Comparison of ENCODE assay signal across 8 mouse cellular contexts in the genomic region with DNA sequence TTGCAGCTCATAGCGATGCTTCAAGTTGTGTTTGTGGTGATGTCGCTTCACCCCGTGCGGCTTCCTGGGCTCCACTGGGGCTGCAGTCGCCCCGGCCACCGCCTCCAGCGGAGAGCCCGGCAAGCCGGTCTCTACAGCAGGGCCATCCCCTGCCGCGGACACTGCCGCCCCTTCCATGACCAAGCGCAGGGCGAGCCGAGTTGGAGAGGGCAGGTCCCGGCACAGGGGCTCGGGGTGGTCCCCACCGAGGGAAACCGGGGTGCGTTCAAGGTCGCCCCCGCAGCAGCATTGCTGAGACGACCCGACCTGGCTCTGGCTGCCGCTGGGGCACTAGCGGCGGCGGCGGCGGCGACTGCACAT. TPM values are rescaled to one million over a fixed set of nuclear protein-coding genes. Genes with fewer than 3 reads are reported as not detected.
A peak's percentile ranks its signal among the peaks of the same experiment; 100 is the strongest.
DNase-seq lines count a peak whose midpoint lies in the region; ATAC-seq and TF ChIP-seq lines count a peak whose summit lies in the region.

No protein-coding gene starts in this region.

- peak overlapping the region; percentile 85 for H3K4me2 ChIP-seq in heart, embryonic 15.5 days
- peak overlapping the region; percentile 92 for H3K4me2 ChIP-seq in midbrain, embryonic 11.5 days

- no peak for TF ChIP-seq POLR2A in MEL (IDR thresholded peaks at IDR 0.05; ENCODE audit: control insufficient read depth in 1 of 2, insufficient read depth in 1 of 2, low read depth in 1 of 2, low read length in 2 of 2, poor library complexity in 1 of 2)

- no peak for TF ChIP-seq CTCF in MEL (IDR thresholded peaks at IDR 0.05 in 2 of 3, conservative IDR thresholded peaks at IDR 0.05 in 1 of 3; ENCODE audit: control insufficient read depth in 1 of 3, insufficient read depth in 1 of 3, low read depth in 2 of 3, low read length in 3 of 3, poor library complexity in 1 of 3, severe bottlenecking in 1 of 3)

- WGBS in heart, embryonic 15.5 days: under 1% methylated on average over 31 of the region's 32 CpGs
- WGBS in hindbrain, embryonic 10.5 days: under 1% methylated on average over 32 of the region's 32 CpGs
- WGBS in midbrain, embryonic 11.5 days: under 1% methylated on average over 32 of the region's 32 CpGs

- H3K27me3 ChIP-seq in heart, embryonic 15.5 days: no peaks in the 10 kb centered on the region
- H3K27me3 ChIP-seq in MEL (ENCODE audit: control insufficient read depth in 1 of 2, insufficient read depth in 2 of 2, low read length in 2 of 2): peaks cover 0 to 4% of the 10 kb centered on the region in 2 experiments; a peak in 2 of 4 replicates
- H3K27me3 ChIP-seq in hindbrain, embryonic 10.5 days (ENCODE audit: insufficient read depth, poor library complexity, severe bottlenecking): no peaks in the 10 kb centered on the region
- H3K27me3 ChIP-seq in midbrain, embryonic 11.5 days (ENCODE audit: control insufficient read depth, insufficient read depth, low read length): no peaks in the 10 kb centered on the region

- no peak for DNase-seq in heart, adult 11 months
- no peak for DNase-seq in MEL (ENCODE audit: low read depth, low spot score)
- DNase-seq in hindbrain, embryonic 10.5 days (ENCODE audit: low spot score): no peak
- DNase-seq in midbrain, embryonic 11.5 days (ENCODE audit: low spot score, missing footprints): no peak
- DNase-seq in layer of hippocampus, postnatal 10 days (ENCODE audit: low spot score in 2 of 2): no peak
- DNase-seq in embryo, embryonic 9.5 days (ENCODE audit: extremely low spot score): no peak
- DNase-seq in urinary bladder, postnatal 36 days (ENCODE audit: low spot score in 2 of 2): no peak

- H3K9me3 ChIP-seq in heart, embryonic 15.5 days (replicated peaks): no peaks in the 10 kb centered on the region
- no peaks in the 10 kb centered on the region for H3K9me3 ChIP-seq in MEL (replicated peaks; ENCODE audit: insufficient read depth, low read length)
- H3K9me3 ChIP-seq in hindbrain, embryonic 10.5 days: no peaks in the 10 kb centered on the region
- no peaks in the 10 kb centered on the region for H3K9me3 ChIP-seq in midbrain, embryonic 11.5 days (ENCODE audit: control insufficient read depth, low read length)

- H3K36me3 ChIP-seq in heart, embryonic 15.5 days: no peaks in the 10 kb centered on the region
- peaks cover 0 to 7% of the 10 kb centered on the region in 2 experiments; a peak in 2 of 4 replicates for H3K36me3 ChIP-seq in MEL (ENCODE audit: control insufficient read depth in 1 of 2, insufficient read depth in 2 of 2, low read length in 2 of 2)
- peaks cover 7% of the 10 kb centered on the region for H3K36me3 ChIP-seq in hindbrain, embryonic 10.5 days
- H3K36me3 ChIP-seq in midbrain, embryonic 11.5 days (ENCODE audit: control insufficient read depth, insufficient read depth, low read length): no peaks in the 10 kb centered on the region

- TF ChIP-seq EP300 in MEL (IDR thresholded peaks at IDR 0.05; ENCODE audit: low read depth in 1 of 2, low read length in 2 of 2): no peak

- no peak for TF ChIP-seq RAD21 in MEL (IDR thresholded peaks at IDR 0.05; ENCODE audit: low read depth, low read length)

- peak overlapping the region; percentile 97 for H3K27ac ChIP-seq in heart, embryonic 15.5 days
- no peak overlapping the region for H3K27ac ChIP-seq in MEL (ENCODE audit: control insufficient read depth, low read depth, low read length)
- H3K27ac ChIP-seq in hindbrain, embryonic 10.5 days: peak overlapping the region; percentile 100
- H3K27ac ChIP-seq in midbrain, embryonic 11.5 days (ENCODE audit: low read depth, low read length): peak overlapping the region; percentile 95

- peak overlapping the region; percentile 98 for H3K9ac ChIP-seq in heart, embryonic 15.5 days
- peak overlapping the region; percentile 71 for H3K9ac ChIP-seq in MEL (ENCODE audit: control insufficient read depth, low read depth, low read length, poor library complexity, severe bottlenecking)
- peak overlapping the region; percentile 100 for H3K9ac ChIP-seq in midbrain, embryonic 11.5 days (ENCODE audit: low read length)

- no peak; the same call in none of the 2 replicates for ATAC-seq in heart, embryonic 15.5 days (replicated peaks; ENCODE audit: insufficient number of reproducible peaks, insufficient read depth, low FRiP score, low read depth)
- ATAC-seq in midbrain, embryonic 11.5 days (ENCODE audit: low FRiP score): peak; percentile 59

- peaks cover 1% of the 10 kb centered on the region; the same call in 1 of the 2 replicates for H3K79me2 ChIP-seq in MEL (ENCODE audit: control insufficient read depth, insufficient read depth, low read length, poor library complexity)

- peaks cover 45% of the 10 kb centered on the region for H3K4me1 ChIP-seq in heart, embryonic 15.5 days (replicated peaks)
- H3K4me1 ChIP-seq in MEL (ENCODE audit: control insufficient read depth in 1 of 2, insufficient read depth in 2 of 2, low read length in 2 of 2): peaks cover 0 to 12% of the 10 kb centered on the region in 2 experiments; a peak in 2 of 4 replicates
- peaks cover 97% of the 10 kb centered on the region for H3K4me1 ChIP-seq in hindbrain, embryonic 10.5 days (replicated peaks)
- peaks cover 56% of the 10 kb centered on the region for H3K4me1 ChIP-seq in midbrain, embryonic 11.5 days (ENCODE audit: control insufficient read depth, insufficient read depth, low read length)

- peak overlapping the region; percentile 92 for H3K4me3 ChIP-seq in heart, embryonic 15.5 days
- H3K4me3 ChIP-seq in MEL (ENCODE audit: control insufficient read depth in 1 of 2, insufficient read depth in 1 of 2, low read depth in 2 of 2, low read length in 2 of 2): peak overlapping the region; percentile 84 to 99
- peak overlapping the region; percentile 95 for H3K4me3 ChIP-seq in hindbrain, embryonic 10.5 days
- peak overlapping the region; percentile 75 for H3K4me3 ChIP-seq in midbrain, embryonic 11.5 days (ENCODE audit: low read depth, low read length)

TF ChIP-seq in MEL, 35 proteins besides CTCF, POLR2A, EP300 and RAD21:
- TF ChIP-seq MXI1 (IDR thresholded peaks at IDR 0.05; ENCODE audit: low read depth, low read length): no peak
- no peak for TF ChIP-seq BHLHE40 (IDR thresholded peaks at IDR 0.05; ENCODE audit: borderline replicate concordance, low read depth, low read length)
- TF ChIP-seq ZC3H11A (IDR thresholded peaks at IDR 0.05; ENCODE audit: low read depth, low read length): no peak
- TF ChIP-seq POLR2AphosphoS2 (IDR thresholded peaks at IDR 0.05; ENCODE audit: low read length): no peak
- TF ChIP-seq HCFC1 (IDR thresholded peaks at IDR 0.05; ENCODE audit: low read depth, low read length): no peak
- TF ChIP-seq TCF12 (IDR thresholded peaks at IDR 0.05; ENCODE audit: low read depth, low read length): no peak
- no peak for TF ChIP-seq NRF1 (IDR thresholded peaks at IDR 0.05; ENCODE audit: insufficient read depth, low read depth, low read length, poor library complexity, severe bottlenecking)
- no peak for TF ChIP-seq GABPA (IDR thresholded peaks at IDR 0.05; ENCODE audit: low read depth, low read length)
- TF ChIP-seq ZKSCAN1 (IDR thresholded peaks at IDR 0.05; ENCODE audit: low read depth, low read length): no peak
- no peak for TF ChIP-seq ZMIZ1 (IDR thresholded peaks at IDR 0.05; ENCODE audit: low read depth, low read length)
- TF ChIP-seq RCOR1 (IDR thresholded peaks at IDR 0.05; ENCODE audit: low read depth, low read length): no peak
- no peak for TF ChIP-seq E2F4 (IDR thresholded peaks at IDR 0.05; ENCODE audit: borderline replicate concordance, low read depth, low read length)
- no peak for TF ChIP-seq CHD1 (IDR thresholded peaks at IDR 0.05; ENCODE audit: low read depth, low read length)
- TF ChIP-seq ETS1 (IDR thresholded peaks at IDR 0.05; ENCODE audit: low read depth, low read length): no peak
- TF ChIP-seq CHD2 (IDR thresholded peaks at IDR 0.05; ENCODE audit: low read length): no peak

RNA-seq across cellular contexts. Expression of gene Nuak1, which starts 0.2 kb away (rescaled TPM):
- polyA plus RNA-seq in heart, embryonic 15.5 days (2015; fragmentation: Nextera tagmentation; extraction: Ambion mirVana): 3.1 TPM in 2 replicates
- total RNA-seq in MEL (2012; rRNA removed): 0.92 and 1.1 TPM in 2 replicates
- polyA plus RNA-seq in MEL (2012; ENCODE audit: insufficient read depth in 1 of 2, insufficient read length in 2 of 2, low read depth in 1 of 2, low replicate concordance in 2 of 2, missing spikeins in 1 of 2): 1 to 10 TPM in 1 of 2 experiments, not detected in 1; 2.2 TPM
- 3.1 and 3.7 TPM in 2 replicates for polyA plus RNA-seq in hindbrain, embryonic 10.5 days (2016; fragmentation: Nextera tagmentation; extraction: Ambion mirVana)
- 4.8 TPM in 2 replicates for polyA plus RNA-seq in midbrain, embryonic 11.5 days (2014; fragmentation: Nextera tagmentation; extraction: Ambion mirVana)
- 10 to 100 TPM; 45.2 to 54.6 TPM for total RNA-seq in layer of hippocampus, postnatal 10 days (2021)
